Mouse (Mus musculus) liver, embryonic 14.5 days (tissue): ENCODE measurements around the gene Rrn3. TPM values are rescaled to one million over a fixed set of nuclear protein-coding genes. Genes with fewer than 3 reads are reported as not detected.

Source experiments
- ATAC-seq: fragments of 200-750 bp; cut with Nextera tagmentation; 2 replicates; pipeline ENCODE4 v1.8.0; 2017; ENCODE audit warnings: moderate number of reproducible peaks, mild to moderate bottlenecking, moderate library complexity; ENCODE audit not compliant: insufficient read depth
- DNase-seq, 3 experiments: peaks; one replicate each; pipeline ENCODE4 v3.0.0-alpha.2; 2012 to 2013; ENCODE audit warnings: low read depth in 3 of 3, low spot score in 3 of 3
- H3K27ac ChIP-seq: fragments of 300-500 bp; sonication (generic); 2 replicates; pipeline ENCODE4 v1.5.1; 2014; ENCODE audit warnings: moderate library complexity, mild to moderate bottlenecking, control low read depth, inconsistent platforms
- H3K27me3 ChIP-seq: fragments of 300-500 bp; sonication (generic); 2 replicates; pipeline ENCODE4 v1.6.1; 2014; ENCODE audit warnings: mild to moderate bottlenecking, low read length, moderate library complexity; ENCODE audit not compliant: control insufficient read depth, insufficient read depth
- H3K36me3 ChIP-seq: fragments of 300-500 bp; sonication (generic); replicated peaks from 2 replicates; pipeline ENCODE4 v1.6.1; 2014; ENCODE audit warnings: low read depth; ENCODE audit not compliant: control insufficient read depth, insufficient read depth
- H3K4me1 ChIP-seq, 2 experiments: fragments of 200-500 bp in 1 of 2; fragments of 300-500 bp in 1 of 2; sonication (generic) in 1 of 2; replicated peaks; 2 replicates each; pipeline ENCODE4 v1.6.1; 2012 to 2014; ENCODE audit warnings: antibody characterized with exemption in 1 of 2, inconsistent platforms in 1 of 2, low read length in 1 of 2; ENCODE audit not compliant: control insufficient read depth in 2 of 2, insufficient read depth in 2 of 2
- H3K4me2 ChIP-seq: fragments of 300-500 bp; sonication (generic); 2 replicates; pipeline ENCODE4 v1.6.1; 2014; ENCODE audit warnings: low read depth, mild to moderate bottlenecking, control low read depth, moderate library complexity
- H3K4me3 ChIP-seq, 2 experiments: fragments of 200-500 bp in 1 of 2; fragments of 300-500 bp in 1 of 2; sonication (generic) in 1 of 2; 2 replicates each; pipeline ENCODE4 v1.5.1; 2012 to 2014; ENCODE audit warnings: low read depth in 2 of 2, low read length in 2 of 2, mild to moderate bottlenecking in 2 of 2, control low read depth in 1 of 2, inconsistent platforms in 1 of 2, moderate library complexity in 1 of 2; ENCODE audit not compliant: insufficient read depth in 1 of 2
- H3K9ac ChIP-seq: fragments of 300-500 bp; sonication (generic); replicated peaks from 2 replicates; pipeline ENCODE4 v1.6.1; 2014; ENCODE audit warnings: mild to moderate bottlenecking, control low read depth, moderate library complexity
- H3K9me3 ChIP-seq: fragments of 300-500 bp; sonication (generic); 2 replicates; pipeline ENCODE4 v1.6.1; 2016; ENCODE audit warnings: low read length, mixed read lengths; ENCODE audit not compliant: control insufficient read depth
- CTCF ChIP-seq: IDR thresholded peaks from 2 replicates; pipeline ENCODE4 v1.5.1; 2016; ENCODE audit warnings: antibody characterized with exemption, low read depth, control low read depth
- EP300 ChIP-seq: IDR thresholded peaks from 2 replicates; pipeline ENCODE4 v1.6.1; 2016; ENCODE audit warnings: antibody characterized with exemption, low read depth
- WGBS: fragments of 180-500 bp; shearing (Covaris S2); extraction: QIAGEN DNeasy Blood & Tissue Kit; methylation state at CpG from one replicate; pipeline ENCODE4 v1.1.7; 2014; ENCODE audit not compliant: insufficient replicate concordance; 5-methylcytosine and 5-hydroxymethylcytosine counted together
- microRNA-seq: library from miRNA; unstranded; fragments of <30 nt; microRNA quantifications from one replicate; pipeline ENCODE4, GENCODE M21; 2016
- polyA plus RNA-seq, 2 experiments: library from polyadenylated mRNA; depleted of rRNA in 1 of 2; stranded (reverse) in 1 of 2; unstranded in 1 of 2; fragments of >200 nt; fragmentation: Nextera tagmentation in 1 of 2; extraction: Ambion mirVana in 1 of 2; gene quantifications; 2 replicates each; pipeline versions ENCODE4 v1.2.1 to v1.2.3; 2012 to 2014

Gene Rrn3
- polyA plus RNA-seq, 2 experiments: 7.2 to 15.3 TPM

DNA sequence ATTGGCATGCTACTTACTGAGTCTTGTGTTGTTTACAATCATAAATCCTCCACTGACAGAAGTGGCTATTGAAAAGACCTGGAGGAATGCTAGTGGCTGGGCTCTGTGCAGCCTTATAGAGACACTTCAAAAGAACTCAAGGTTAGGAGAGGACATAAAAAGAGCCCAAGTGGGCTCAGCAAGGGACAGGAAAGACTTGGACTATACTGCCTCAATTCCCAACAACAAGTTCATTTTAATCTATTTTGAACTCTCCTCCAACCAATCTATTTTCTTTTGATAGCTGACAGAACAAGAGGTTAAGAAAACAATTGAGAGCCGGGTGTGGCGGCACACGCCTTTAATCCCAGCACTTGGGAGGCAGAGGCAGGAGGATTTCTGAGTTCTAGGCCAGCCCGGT, 73.4 kb downstream of the Rrn3 start:
- H3K9me3 ChIP-seq: no peaks in the 10 kb centered on the region
- H3K36me3 ChIP-seq: no peaks in the 10 kb centered on the region; the same call in none of the 2 replicates
- H3K4me3 ChIP-seq: no peak overlapping the region
- no peak overlapping the region for H3K27ac ChIP-seq
- DNase-seq: no peak
- H3K27me3 ChIP-seq: no peaks in the 10 kb centered on the region
- H3K4me1 ChIP-seq: no peaks in the 10 kb centered on the region
- no peak for TF ChIP-seq EP300
- no peak for TF ChIP-seq CTCF
- H3K4me2 ChIP-seq: no peak overlapping the region
- whole genome bisulfite sequencing: 84% methylated on average over 4 of the region's 4 CpGs
- H3K9ac ChIP-seq: no peak overlapping the region
- ATAC-seq: no peak

Small RNA genes lying within 50 kb of the gene (microRNA-seq; reads per million reads assigned to microRNA genes)
- gene Gm27734: not detected

Other genes starting within 250 kb of the Rrn3 start
- gene Parn, start 112.5 kb upstream of the Rrn3 start, polyA plus RNA-seq (2012; rRNA removed): 5.4 and 7.1 TPM in 2 replicates
- 12.9 and 16.9 TPM in 2 replicates for gene Parn, start 112.5 kb upstream of the Rrn3 start, polyA plus RNA-seq (2014; fragmentation: Nextera tagmentation; extraction: Ambion mirVana)
- gene Bfar, start 108.8 kb upstream of the Rrn3 start, polyA plus RNA-seq (2012; rRNA removed): 7.4 and 11.0 TPM in 2 replicates
- 9.6 and 10.3 TPM in 2 replicates for gene Bfar, start 108.8 kb upstream of the Rrn3 start, polyA plus RNA-seq (2014; fragmentation: Nextera tagmentation; extraction: Ambion mirVana)
- 1.3 and 1.7 TPM in 2 replicates for gene 3110001I22Rik, start 108.8 kb upstream of the Rrn3 start, polyA plus RNA-seq (2012; rRNA removed)
- gene 3110001I22Rik, start 108.8 kb upstream of the Rrn3 start, polyA plus RNA-seq (2014; fragmentation: Nextera tagmentation; extraction: Ambion mirVana): 2.2 and 2.3 TPM in 2 replicates
- gene Pla2g10, start 49.7 kb upstream of the Rrn3 start, polyA plus RNA-seq (2012; rRNA removed): 0.11 and 0.20 TPM in 2 replicates
- gene Pla2g10, start 49.7 kb upstream of the Rrn3 start, polyA plus RNA-seq (2014; fragmentation: Nextera tagmentation; extraction: Ambion mirVana): 0.19 TPM in 1 of 2 replicates, not detected in the other
- gene Ntan1, start 38.1 kb downstream of the Rrn3 start, polyA plus RNA-seq (2012; rRNA removed): 15.9 and 16.0 TPM in 2 replicates
- 40.6 and 41.7 TPM in 2 replicates for gene Ntan1, start 38.1 kb downstream of the Rrn3 start, polyA plus RNA-seq (2014; fragmentation: Nextera tagmentation; extraction: Ambion mirVana)
- 16.3 and 16.6 TPM in 2 replicates for gene Pdxdc1, start 122.4 kb downstream of the Rrn3 start, polyA plus RNA-seq (2012; rRNA removed)
- 20.9 and 21.7 TPM in 2 replicates for gene Pdxdc1, start 122.4 kb downstream of the Rrn3 start, polyA plus RNA-seq (2014; fragmentation: Nextera tagmentation; extraction: Ambion mirVana)
- gene Mpv17l, start 122.5 kb downstream of the Rrn3 start, polyA plus RNA-seq (2012; rRNA removed): 0.54 and 0.75 TPM in 2 replicates
- 1.5 and 1.6 TPM in 2 replicates for gene Mpv17l, start 122.5 kb downstream of the Rrn3 start, polyA plus RNA-seq (2014; fragmentation: Nextera tagmentation; extraction: Ambion mirVana)
- 0.11 and 0.18 TPM in 2 replicates for gene 2900011O08Rik, start 205.9 kb downstream of the Rrn3 start, polyA plus RNA-seq (2012; rRNA removed)
- 0.08 TPM in 1 of 2 replicates, not detected in the other for gene 2900011O08Rik, start 205.9 kb downstream of the Rrn3 start, polyA plus RNA-seq (2014; fragmentation: Nextera tagmentation; extraction: Ambion mirVana)
- gene Ifitm7, start 206.2 kb downstream of the Rrn3 start, polyA plus RNA-seq (2012; rRNA removed): 0.08 and 0.39 TPM in 2 replicates
- gene Ifitm7, start 206.2 kb downstream of the Rrn3 start, polyA plus RNA-seq (2014; fragmentation: Nextera tagmentation; extraction: Ambion mirVana): 0.09 TPM in 1 of 2 replicates, not detected in the other